Mouse (Mus musculus) heart, embryonic 12.5 days (tissue): ENCODE results near the gene 2410004P03Rik. TPM values are rescaled to one million over a fixed set of nuclear protein-coding genes. Genes with fewer than 3 reads are reported as not detected.
A peak's percentile ranks its signal among the peaks of the same experiment; 100 is the strongest.

ENCODE experiments used
- ATAC-seq: fragments of 200-750 bp; cut with Nextera tagmentation; 2 replicates; pipeline ENCODE4 v1.8.0; 2017; ENCODE audit warnings: moderate TSS enrichment, moderate library complexity; ENCODE audit not compliant: insufficient number of reproducible peaks, low FRiP score
- H3K27ac ChIP-seq: fragments of 300-500 bp; sonication (generic); 2 replicates; pipeline ENCODE4 v1.5.1; 2016; ENCODE audit warnings: mild to moderate bottlenecking, moderate library complexity; ENCODE audit not compliant: poor library complexity, severe bottlenecking
- H3K27me3 ChIP-seq: fragments of 300-500 bp; sonication (generic); replicated peaks from 2 replicates; pipeline ENCODE4 v1.6.1; 2016; ENCODE audit warnings: mild to moderate bottlenecking, moderate library complexity
- H3K36me3 ChIP-seq: fragments of 300-500 bp; sonication (generic); 2 replicates; pipeline ENCODE4 v1.6.1; 2016; ENCODE audit warnings: mild to moderate bottlenecking, moderate library complexity
- H3K4me1 ChIP-seq: fragments of 300-500 bp; sonication (generic); replicated peaks from 2 replicates; pipeline ENCODE4 v1.6.1; 2016; ENCODE audit warnings: mild to moderate bottlenecking
- H3K4me2 ChIP-seq: fragments of 300-500 bp; sonication (generic); 2 replicates; pipeline ENCODE4 v1.6.1; 2016; ENCODE audit warnings: mild to moderate bottlenecking, moderate library complexity
- H3K4me3 ChIP-seq: fragments of 300-500 bp; sonication (generic); 2 replicates; pipeline ENCODE4 v1.5.1; 2016; ENCODE audit warnings: mild to moderate bottlenecking
- H3K9ac ChIP-seq: fragments of 300-500 bp; sonication (generic); 2 replicates; pipeline ENCODE4 v1.6.1; 2016; ENCODE audit warnings: mild to moderate bottlenecking, moderate library complexity
- H3K9me3 ChIP-seq: fragments of 300-500 bp; sonication (generic); replicated peaks from 2 replicates; pipeline ENCODE4 v1.6.1; 2016; ENCODE audit warnings: mild to moderate bottlenecking, moderate library complexity
- WGBS: fragments of 180-500 bp; shearing (Covaris S2); methylation state at CpG from one replicate; pipeline ENCODE4 v1.1.7; 2016; 5-methylcytosine and 5-hydroxymethylcytosine counted together
- polyA plus RNA-seq: library from polyadenylated mRNA; unstranded; fragments of >200 nt; fragmentation: Nextera tagmentation; extraction: Ambion mirVana; gene quantifications from 2 replicates; pipeline ENCODE4 v1.2.1, GENCODE M21; 2016

The 2410004P03Rik gene
- polyA plus RNA-seq: 0.31 and 0.40 TPM in 2 replicates

- Histone ChIP-seq H3K27me3 (no peaks in the 10 kb centered on the region), H3K4me2 (peak within 1 kb of the TSS; percentile 81), H3K4me1 (peaks cover 4% of the 10 kb centered on the region; the same call in 1 of the 2 replicates), H3K4me3 (peak within 1 kb of the TSS; percentile 50), H3K9ac (peak within 1 kb of the TSS; percentile 66), H3K27ac (no peak within 1 kb of the TSS), H3K9me3 (0 out of 2 replicates have a peak, but pooled peaks cover 11% of the 10 kb centered on the region), H3K36me3 (no peaks in the 10 kb centered on the region)
- WGBS: 6% methylated on average over 29 of the region's 29 CpGs
- ATAC-seq: peak; percentile 67
Observed at GRCm38 (mm10) chr12:17011100-17011870, at the start of gene 2410004P03Rik. Gene 2410004P03Rik (minus strand): TSS chr12:17011727.

- Histone ChIP-seq H3K4me1 (no peaks in the 10 kb centered on the region), H3K9ac (no peak overlapping the region), H3K27ac (no peak overlapping the region), H3K27me3 (no peaks in the 10 kb centered on the region), H3K4me3 (no peak overlapping the region), H3K36me3 (no peaks in the 10 kb centered on the region), H3K9me3 (no peaks in the 10 kb centered on the region), H3K4me2 (no peak overlapping the region)
- 62% methylated on average over 7 of the region's 7 CpGs for WGBS
- no peak for ATAC-seq
Observed at GRCm38 (mm10) chr12:17061183-17061722, 49.7 kb upstream of the 2410004P03Rik start.

DNA sequence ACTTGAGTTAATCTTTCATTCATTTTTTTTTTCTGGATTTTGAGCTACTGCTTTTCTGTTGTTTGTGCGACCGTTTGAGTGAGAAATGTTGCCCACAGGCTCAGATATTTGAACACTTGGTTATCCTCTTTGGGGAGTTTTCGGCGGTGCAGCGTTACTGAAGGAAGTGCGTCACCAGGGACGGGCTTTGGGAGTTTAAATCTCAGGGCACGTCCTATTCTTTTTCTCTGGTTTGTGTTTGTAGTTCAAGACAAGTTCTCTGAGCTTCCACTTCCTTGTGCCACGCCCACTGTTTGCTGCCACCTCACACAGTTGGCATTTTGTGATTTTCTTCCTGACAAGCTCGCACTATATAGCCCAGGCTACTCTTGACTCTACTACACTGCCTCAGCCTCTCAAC is 47.0 kb upstream of the 2410004P03Rik start:
- no peaks in the 10 kb centered on the region for H3K27me3 ChIP-seq
- no peak overlapping the region for H3K9ac ChIP-seq
- H3K4me1 ChIP-seq: no peaks in the 10 kb centered on the region
- H3K9me3 ChIP-seq: no peaks in the 10 kb centered on the region
- no peak overlapping the region for H3K4me3 ChIP-seq
- no peak for ATAC-seq
- H3K4me2 ChIP-seq: no peak overlapping the region
- H3K36me3 ChIP-seq: no peaks in the 10 kb centered on the region
- WGBS: 69% methylated on average over 10 of the region's 10 CpGs
- no peak overlapping the region for H3K27ac ChIP-seq

DNA sequence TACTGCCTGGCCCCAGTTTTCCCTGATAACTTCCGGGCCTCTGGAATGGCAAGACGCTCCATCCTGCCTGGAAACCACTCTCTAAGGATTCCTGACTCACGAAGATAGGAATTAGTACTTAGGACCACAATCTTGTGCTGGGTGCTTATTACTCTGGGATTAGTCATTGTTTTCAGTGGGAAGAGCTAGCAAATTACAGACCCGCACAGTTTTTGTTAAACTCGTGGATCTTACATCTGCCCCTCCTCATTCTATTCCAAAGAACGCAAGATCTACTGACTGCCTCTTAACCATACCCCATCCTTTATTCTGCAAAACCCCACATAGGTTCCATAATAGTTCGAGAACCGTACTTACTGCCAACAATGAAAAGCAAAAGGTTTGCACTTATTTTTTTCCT is 45.6 kb upstream of the 2410004P03Rik start:
- H3K27ac ChIP-seq: no peak overlapping the region
- 71% methylated on average over 8 of the region's 8 CpGs for WGBS
- ATAC-seq: no peak

GRCm38 (mm10) chr12:17055766-17056165 is 44.2 kb upstream of the 2410004P03Rik start:
- 79% methylated on average over 4 of the region's 4 CpGs for WGBS
- no peak for ATAC-seq
- H3K36me3 ChIP-seq: no peaks in the 10 kb centered on the region
- no peaks in the 10 kb centered on the region for H3K27me3 ChIP-seq
- no peak overlapping the region for H3K9ac ChIP-seq
- no peak overlapping the region for H3K4me3 ChIP-seq
- H3K9me3 ChIP-seq: no peaks in the 10 kb centered on the region
- no peaks in the 10 kb centered on the region for H3K4me1 ChIP-seq
- H3K4me2 ChIP-seq: no peak overlapping the region
- no peak overlapping the region for H3K27ac ChIP-seq

More for the DNA sequence above, 45.6 kb upstream of the 2410004P03Rik start:
- no peaks in the 10 kb centered on the region for H3K4me1 ChIP-seq
- H3K36me3 ChIP-seq: no peaks in the 10 kb centered on the region
- H3K27me3 ChIP-seq: no peaks in the 10 kb centered on the region
- no peaks in the 10 kb centered on the region for H3K9me3 ChIP-seq
- H3K4me2 ChIP-seq: no peak overlapping the region
- H3K4me3 ChIP-seq: no peak overlapping the region
- H3K9ac ChIP-seq: no peak overlapping the region

DNA sequence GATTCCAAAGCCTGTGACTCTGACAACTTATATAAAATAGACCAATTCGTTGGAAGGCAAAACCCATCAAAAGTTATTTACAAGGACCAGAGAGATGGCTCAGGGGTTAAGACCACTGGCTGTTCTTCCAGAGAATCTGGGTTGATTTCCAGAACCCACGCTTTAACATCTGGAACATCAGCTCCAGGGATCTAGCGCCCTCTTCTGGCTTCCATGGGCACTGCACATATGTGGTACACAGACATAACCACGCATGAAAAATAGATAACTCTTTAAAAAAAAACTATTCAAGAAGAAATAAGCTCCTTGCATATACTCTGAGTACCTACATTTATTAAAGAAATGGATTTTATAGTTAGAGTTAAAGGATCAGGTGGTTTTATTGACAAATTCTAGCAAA is 43.2 kb upstream of the 2410004P03Rik start:
- H3K4me1 ChIP-seq: no peaks in the 10 kb centered on the region
- no peaks in the 10 kb centered on the region for H3K27me3 ChIP-seq
- H3K4me3 ChIP-seq: no peak overlapping the region
- no peaks in the 10 kb centered on the region for H3K36me3 ChIP-seq
- H3K9ac ChIP-seq: no peak overlapping the region
- H3K27ac ChIP-seq: no peak overlapping the region
- no peaks in the 10 kb centered on the region for H3K9me3 ChIP-seq
- no peak overlapping the region for H3K4me2 ChIP-seq
- WGBS: 47% methylated on average over 4 of the region's 4 CpGs
- ATAC-seq: no peak

DNA sequence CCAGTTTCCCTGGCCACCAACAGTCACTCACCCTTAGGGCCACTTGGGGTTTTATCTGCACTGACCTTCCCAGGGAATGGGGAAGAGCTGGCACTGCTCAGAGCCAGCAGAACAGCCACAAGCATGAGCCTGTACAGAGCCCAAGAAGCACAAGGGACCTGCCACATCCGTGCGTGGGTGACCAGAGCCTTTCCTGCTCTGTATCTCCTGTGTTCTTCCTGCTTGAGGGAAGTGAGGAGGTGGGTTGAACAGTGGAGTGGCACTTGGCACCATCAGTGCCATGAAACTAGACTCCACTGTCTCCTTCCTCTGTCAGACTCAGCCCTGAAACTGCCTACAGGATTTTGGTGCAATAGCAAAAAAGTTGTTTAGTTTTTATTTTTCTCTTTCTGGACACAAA is 41.1 kb upstream of the 2410004P03Rik start:
- ATAC-seq: no peak
- no peaks in the 10 kb centered on the region for H3K36me3 ChIP-seq
- H3K27ac ChIP-seq: no peak overlapping the region
- H3K9ac ChIP-seq: no peak overlapping the region
- H3K4me3 ChIP-seq: no peak overlapping the region
- no peak overlapping the region for H3K4me2 ChIP-seq
- no peaks in the 10 kb centered on the region for H3K9me3 ChIP-seq
- no peaks in the 10 kb centered on the region for H3K27me3 ChIP-seq
- WGBS: 58% methylated on average over 2 of the region's 2 CpGs
- H3K4me1 ChIP-seq: no peaks in the 10 kb centered on the region

DNA sequence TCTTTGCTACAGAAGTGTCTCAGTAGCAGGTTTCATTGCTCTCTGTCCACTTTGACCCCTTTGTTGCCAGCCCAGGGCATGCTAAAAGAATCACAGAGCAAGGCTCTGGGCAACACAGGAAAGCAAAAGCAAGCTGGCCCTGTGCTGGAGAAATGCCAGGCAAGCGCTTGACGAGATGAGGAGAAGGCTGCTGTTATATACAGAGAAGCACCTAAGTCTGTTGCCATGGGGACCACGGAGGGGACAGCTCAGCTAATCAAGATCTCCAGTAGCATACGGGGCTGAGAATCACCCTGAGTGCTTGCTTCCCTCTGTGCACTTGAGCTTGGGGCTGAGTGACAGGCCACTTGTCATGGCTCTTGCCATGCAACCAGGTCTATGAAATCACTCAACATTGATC is 39.5 kb upstream of the 2410004P03Rik start:
- ATAC-seq: no peak
- no peaks in the 10 kb centered on the region for H3K27me3 ChIP-seq
- no peaks in the 10 kb centered on the region for H3K36me3 ChIP-seq
- no peak overlapping the region for H3K9ac ChIP-seq
- H3K4me2 ChIP-seq: no peak overlapping the region
- H3K4me3 ChIP-seq: no peak overlapping the region
- WGBS: 24% methylated on average over 4 of the region's 4 CpGs
- no peaks in the 10 kb centered on the region for H3K4me1 ChIP-seq
- H3K9me3 ChIP-seq: no peaks in the 10 kb centered on the region
- H3K27ac ChIP-seq: no peak overlapping the region

DNA sequence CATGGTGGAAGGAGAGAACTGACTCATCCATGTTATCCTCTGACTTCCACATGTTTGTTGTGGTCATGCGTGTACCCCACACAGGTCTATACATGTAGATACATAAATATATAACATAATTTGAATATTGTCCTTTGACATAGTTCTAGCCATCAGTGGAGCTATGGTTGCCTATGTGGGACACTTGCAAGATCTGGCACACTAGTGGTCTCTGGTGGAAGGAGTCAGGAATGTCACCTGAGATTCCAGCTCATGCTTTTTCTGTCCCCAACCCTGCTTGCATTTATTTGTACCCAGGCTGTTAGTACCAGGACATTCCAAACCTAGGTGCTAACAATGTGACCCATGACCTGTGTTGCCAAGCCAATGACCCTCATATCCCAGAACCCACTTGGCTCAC is 38.3 kb upstream of the 2410004P03Rik start:
- no peak overlapping the region for H3K4me3 ChIP-seq
- no peak for ATAC-seq
- no peak overlapping the region for H3K9ac ChIP-seq
- H3K27ac ChIP-seq: no peak overlapping the region
- no peak overlapping the region for H3K4me2 ChIP-seq
- H3K4me1 ChIP-seq: no peaks in the 10 kb centered on the region
- 84% methylated on average over 1 of the region's 1 CpGs for WGBS
- H3K9me3 ChIP-seq: no peaks in the 10 kb centered on the region
- H3K36me3 ChIP-seq: no peaks in the 10 kb centered on the region
- H3K27me3 ChIP-seq: no peaks in the 10 kb centered on the region

GRCm38 (mm10) chr12:17048979-17049612 is 37.6 kb upstream of the 2410004P03Rik start:
- no peaks in the 10 kb centered on the region for H3K36me3 ChIP-seq
- H3K4me1 ChIP-seq: no peaks in the 10 kb centered on the region
- ATAC-seq: no peak
- WGBS: 79% methylated on average over 7 of the region's 7 CpGs
- no peak overlapping the region for H3K9ac ChIP-seq
- no peak overlapping the region for H3K4me3 ChIP-seq
- no peak overlapping the region for H3K4me2 ChIP-seq
- no peaks in the 10 kb centered on the region for H3K27me3 ChIP-seq
- no peaks in the 10 kb centered on the region for H3K9me3 ChIP-seq
- H3K27ac ChIP-seq: no peak overlapping the region

DNA sequence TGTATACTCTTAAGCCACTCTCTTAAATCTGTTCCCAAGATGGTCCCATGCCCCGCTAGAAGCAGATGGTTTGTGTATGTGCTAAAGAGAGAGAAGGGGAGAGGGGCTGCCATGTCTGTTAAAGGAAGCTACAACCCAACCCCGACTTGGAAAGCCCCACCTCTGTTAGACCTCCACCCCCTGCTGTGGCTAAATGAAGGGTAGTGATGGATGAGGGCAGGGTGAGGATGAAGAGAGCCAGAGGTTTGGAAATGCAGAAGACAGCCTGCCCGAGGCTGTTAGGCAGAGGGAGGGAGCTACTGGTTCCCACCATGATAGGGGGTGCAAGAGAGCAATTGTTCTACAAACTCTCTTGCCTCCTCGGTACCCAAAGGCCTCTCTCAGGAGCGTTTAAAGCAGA is 31.8 kb upstream of the 2410004P03Rik start:
- Histone ChIP-seq H3K9ac (no peak overlapping the region), H3K36me3 (no peaks in the 10 kb centered on the region), H3K27ac (no peak overlapping the region), H3K4me2 (no peak overlapping the region), H3K27me3 (no peaks in the 10 kb centered on the region), H3K4me3 (no peak overlapping the region), H3K4me1 (no peaks in the 10 kb centered on the region), H3K9me3 (no peaks in the 10 kb centered on the region)
- 43% methylated on average over 5 of the region's 5 CpGs for WGBS
- no peak for ATAC-seq
